Mouse (Mus musculus): ENCODE data around the gene Odc1.

Gene Odc1

DNA sequence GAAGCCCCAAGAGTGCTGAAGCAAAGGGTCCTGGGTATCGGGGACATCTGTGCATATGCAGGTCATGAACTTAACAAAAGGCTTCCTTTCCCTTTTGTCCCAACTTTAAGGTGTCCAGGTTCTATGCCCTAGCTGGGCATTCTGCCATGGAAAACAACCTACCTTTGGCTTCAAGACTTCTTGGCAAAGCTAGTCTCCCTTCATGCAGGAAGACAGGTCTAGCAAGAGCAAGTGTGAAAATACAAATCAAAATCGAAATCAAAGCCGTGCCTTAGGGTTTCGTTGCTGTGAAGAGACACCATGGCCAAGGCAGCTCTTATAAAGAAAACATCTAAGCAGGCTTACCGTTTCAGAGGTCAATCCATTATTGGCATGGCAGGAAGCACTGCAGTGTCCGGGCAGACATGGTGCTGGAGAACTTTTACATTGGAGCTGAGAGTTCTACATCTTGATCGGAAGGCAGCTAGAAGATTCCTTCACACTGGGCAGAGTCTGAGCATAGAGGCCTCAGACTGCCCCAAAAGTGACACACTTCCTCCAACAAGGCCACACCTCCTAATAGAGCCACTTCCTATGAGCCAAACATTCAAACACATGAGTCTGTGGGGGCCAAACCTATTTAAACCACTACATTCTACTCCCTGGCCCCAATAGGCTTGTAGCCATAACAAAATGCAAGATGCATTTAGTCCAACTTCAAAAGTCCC, 44.5 kb downstream of the Odc1 start:
- no peak for DNase-seq (ENCODE audit: low spot score)

DNA sequence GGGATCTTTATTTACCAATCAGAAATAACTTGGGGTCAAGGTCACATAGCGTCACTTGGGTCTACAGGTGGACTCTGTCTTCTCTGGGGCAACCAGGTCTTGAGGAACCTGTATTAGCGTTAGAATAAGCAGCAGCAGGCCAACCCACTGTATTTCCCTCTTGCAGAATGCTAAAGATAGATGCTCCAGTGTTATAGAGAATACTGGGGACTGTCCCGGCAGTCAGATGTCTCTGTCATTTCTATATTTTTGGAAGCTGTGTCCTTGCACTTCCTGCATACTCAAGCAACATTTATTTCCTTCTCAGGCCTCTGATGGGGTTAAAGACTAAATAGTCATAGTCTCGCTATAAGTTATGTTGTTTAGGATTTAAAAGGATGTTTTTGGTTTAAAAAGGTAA, 46.7 kb downstream of the Odc1 start:
- no peak for DNase-seq (ENCODE audit: low spot score)

DNA sequence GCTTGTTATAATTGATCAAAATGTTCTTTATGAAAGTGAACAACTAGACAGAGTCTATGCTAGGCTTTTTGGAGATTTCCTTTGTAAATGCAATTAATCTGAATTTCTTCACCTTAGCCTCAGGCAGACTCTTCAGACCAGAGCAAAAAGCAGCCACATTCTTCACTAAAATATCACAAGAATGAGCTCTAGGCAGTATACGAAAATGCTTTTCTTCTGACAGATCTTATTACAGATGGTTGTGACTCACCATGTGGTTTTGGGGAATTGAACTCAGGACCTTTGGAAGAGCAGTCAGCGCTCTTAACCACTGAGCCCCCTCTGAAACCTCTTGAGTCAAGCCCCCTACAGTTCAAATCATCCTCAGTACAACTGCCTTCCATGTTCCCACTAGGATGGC, 49.4 kb downstream of the Odc1 start:
- no peak for DNase-seq (ENCODE audit: low spot score)

DNA sequence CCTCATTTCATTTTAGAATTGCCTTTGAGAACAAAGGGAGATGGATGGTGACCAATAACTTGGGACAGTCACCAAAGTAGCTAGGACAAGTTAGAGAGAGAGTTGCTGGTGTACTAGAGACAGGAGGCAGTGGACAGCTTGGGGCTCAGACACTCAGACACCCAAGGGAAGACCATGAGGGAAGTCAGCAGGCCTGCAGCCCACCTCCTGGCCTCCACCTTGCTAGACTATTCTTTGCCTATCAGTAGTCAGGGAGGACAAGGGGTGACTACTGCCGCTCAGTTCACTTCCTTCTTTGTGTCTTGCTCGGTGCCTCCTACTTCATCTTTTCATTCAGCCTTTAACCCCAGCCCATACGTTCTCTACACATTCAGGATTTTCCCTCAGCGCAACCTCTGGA, 50.1 kb downstream of the Odc1 start:
- no peak for DNase-seq (ENCODE audit: low spot score)

DNA sequence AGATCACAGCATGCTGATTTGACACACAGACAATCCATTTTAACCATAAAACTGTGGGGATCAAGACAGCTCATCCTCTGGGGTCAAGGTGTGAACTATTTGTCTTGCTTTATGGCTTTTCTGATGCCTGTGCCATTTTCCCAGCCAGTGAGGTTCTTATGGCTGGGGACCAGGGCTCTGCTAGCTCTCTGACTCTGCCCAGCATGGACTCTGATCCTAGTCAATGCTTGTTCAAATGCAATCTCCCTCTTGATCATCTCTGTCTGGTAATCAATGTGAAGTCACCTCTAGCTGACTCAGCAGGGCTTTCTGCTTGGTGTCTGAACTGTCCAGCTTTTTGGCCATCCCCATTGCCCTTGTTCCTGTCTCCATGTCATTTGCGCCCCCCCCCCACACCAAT, 50.6 kb downstream of the Odc1 start:
- no peak for DNase-seq (ENCODE audit: low spot score)
